Mouse (Mus musculus): Measurements from ENCODE around the gene Pigu.
A peak's percentile ranks its signal among the peaks of the same experiment; 100 is the strongest.

Pigu gene

DNA sequence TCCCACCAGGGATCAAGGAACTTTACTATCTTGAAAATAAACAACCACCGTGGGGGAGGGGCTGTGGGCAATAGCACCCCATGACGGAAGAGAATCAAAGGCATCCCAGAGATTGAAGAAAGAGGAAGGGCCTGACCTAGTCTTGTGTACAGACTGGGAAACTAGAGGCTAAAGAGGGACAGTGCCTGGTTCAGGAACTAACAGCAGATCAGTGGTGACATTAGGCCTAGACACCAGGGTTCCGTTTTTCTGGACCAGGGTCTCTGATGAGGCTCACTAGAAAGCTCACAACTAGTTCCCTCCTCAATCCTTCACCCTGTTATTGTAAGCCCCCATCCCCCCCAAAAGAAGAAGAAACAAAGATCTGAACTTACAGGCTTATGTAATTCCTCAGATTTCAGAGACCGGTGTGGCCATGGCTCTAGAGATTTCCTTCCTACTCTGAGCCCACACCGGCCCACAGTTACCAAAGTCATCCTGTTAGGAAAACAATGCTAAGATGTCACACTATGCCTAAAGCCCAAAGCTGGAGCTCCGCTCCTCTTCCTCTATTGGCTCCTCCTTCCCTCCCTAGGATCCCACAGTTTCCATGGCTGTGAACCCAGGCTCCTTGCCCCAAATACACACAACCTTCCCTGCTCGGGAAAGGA, 10.5 kb upstream of the Pigu start:
- no peak for DNase-seq (ENCODE audit: low spot score)

DNA sequence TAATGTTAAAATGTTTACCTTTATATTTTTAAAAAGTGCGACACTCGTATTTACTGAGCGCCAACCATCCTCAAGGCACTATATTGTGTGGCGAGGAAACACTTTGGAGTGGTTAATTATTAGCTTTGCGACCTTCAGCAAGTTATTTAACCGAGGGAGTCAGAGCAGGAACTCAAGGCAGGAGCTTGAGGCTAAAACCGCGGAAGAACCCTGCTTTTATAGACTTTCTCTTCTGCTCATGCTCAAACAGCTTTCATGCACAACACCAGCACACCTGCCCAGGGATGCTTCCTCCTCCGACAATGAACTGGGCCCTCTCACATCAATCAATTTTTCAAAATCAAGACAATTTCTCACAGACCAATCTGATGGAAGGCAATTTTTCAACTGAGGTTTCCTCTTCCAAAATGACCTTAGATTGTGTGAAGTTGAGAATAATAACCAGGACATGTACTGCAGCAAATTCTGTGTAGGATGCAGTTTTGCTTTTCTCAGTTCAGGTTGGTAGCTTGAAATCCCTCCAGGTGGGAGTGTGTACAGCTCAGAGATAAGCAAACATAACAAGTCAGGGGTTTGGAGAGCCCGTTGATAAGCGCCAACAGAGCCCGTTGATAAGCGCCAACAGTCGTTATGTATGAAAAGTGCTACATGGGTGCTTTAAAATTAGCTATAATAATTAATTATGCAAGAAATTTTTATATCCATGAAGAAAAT, 613 bp upstream of the Pigu start:
- DNase-seq (ENCODE audit: low spot score), result no peak

DNA sequence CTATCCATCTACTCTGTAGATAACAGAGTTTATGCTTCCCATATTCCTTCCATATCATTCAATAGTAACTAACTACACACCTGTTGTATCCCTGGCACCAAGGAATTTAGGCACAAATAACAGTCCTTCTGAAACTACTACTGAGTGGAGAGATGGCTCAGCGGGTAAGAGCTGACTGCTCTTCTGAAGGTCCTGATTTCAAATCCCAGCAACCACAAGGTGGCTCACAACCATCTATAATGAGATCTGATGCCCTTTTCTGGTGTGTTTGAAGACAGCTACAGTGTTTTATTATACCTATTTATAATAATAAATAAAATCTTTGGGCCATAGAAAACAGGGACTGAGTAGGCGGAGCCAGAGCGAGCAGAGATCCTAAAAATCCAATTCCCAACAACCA, 2.8 kb downstream of the Pigu start:
- DNase-seq (ENCODE audit: low spot score), result no peak

DNA sequence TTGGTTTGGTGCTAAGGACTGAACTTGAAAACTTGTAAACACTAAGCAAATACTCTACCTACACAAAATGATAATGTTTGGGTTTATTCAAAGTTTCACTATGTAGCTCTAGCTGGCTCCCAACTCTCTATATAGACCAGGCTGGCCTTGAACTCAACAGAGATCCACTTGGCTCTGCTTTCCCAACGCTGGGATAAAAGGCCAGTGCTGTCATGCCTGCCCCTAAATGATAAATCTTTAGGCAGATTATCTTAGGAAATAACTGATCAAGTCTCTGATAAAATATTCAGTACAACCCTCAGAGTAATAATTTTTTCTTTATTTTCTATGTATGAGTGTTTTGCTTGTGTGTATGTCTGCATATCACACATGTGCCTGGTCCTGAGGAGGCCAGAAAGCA, 10.6 kb downstream of the Pigu start:
- DNase-seq (ENCODE audit: low spot score), result no peak

DNA sequence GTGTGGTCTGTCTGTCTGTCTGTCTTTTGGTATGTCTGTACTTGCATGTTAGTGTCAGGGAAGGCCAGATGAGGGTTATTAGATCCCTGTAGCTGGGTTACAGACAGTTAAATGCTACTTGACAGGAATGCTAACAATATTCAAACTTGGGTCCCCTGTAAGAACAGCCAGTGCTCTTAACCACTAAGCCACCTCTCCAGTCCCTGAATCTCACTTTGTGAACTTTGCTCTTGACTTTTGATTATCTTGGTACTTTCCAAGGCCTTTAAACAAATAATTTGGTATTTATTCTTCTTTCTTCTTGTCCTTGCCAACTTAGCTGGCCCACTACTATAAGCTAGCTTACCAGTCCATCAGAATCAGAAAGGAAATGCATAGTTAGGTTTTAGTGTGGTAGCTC, 17.1 kb downstream of the Pigu start:
- DNase-seq (ENCODE audit: low spot score), result no peak

DNA sequence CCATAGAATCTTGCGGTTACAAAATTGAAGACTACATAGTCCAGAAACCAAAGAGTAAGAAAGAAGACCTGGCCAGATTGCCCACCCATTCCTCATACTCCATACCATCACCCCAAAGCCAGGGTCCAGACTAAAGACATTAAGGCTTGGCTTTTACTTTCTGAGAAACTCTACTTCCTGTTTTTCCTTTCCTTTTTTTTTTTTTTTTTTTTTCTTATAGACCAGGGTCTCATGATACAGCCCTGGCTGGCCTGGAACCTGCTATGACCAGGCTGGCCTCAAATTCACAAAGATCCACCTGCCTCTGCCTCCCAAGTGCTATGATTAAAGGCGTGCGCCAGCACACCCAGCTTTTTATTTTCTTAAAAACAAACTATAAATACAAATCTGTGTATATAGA, 21.0 kb downstream of the Pigu start:
- no peak for DNase-seq (ENCODE audit: low spot score)

DNA sequence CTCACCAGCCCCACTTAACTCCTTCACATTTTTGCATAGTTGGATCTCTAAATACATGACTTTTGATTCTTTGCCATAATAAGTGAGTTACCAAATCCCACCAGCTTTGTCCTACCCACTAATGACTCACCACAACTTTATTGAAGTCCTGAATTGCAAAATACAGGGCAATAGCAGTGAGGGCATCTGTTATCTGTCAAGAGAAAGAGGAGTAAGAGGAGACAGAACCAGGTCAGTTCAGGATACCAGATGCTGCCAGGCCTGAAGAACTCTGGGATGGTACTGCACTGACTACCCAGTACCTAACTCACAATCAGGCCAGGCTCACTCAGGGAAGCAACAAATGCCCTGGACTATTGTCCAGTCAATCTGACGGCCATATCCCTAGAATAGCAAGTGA, 22.0 kb downstream of the Pigu start:
- DNase-seq (ENCODE audit: low spot score), result no peak

DNA sequence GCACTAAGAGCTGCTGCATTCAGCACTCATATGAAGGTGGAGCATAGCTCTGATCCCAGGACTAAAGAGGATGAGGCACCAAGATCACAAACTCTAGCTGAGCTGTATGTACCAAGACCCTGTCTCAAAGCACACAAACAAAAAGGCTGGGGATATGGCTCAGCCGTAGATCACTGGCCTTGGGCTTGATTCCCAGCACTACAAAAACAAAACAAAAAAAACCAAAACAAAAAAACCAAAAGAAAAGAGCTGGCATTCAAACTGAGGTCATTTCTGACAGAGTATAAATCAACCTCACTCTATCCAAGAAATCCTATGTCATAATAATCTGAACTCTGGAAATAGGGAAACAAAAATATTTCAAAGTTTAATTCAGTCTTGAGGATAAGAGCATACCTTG, 23.8 kb downstream of the Pigu start:
- DNase-seq (ENCODE audit: low spot score), result no peak

DNA sequence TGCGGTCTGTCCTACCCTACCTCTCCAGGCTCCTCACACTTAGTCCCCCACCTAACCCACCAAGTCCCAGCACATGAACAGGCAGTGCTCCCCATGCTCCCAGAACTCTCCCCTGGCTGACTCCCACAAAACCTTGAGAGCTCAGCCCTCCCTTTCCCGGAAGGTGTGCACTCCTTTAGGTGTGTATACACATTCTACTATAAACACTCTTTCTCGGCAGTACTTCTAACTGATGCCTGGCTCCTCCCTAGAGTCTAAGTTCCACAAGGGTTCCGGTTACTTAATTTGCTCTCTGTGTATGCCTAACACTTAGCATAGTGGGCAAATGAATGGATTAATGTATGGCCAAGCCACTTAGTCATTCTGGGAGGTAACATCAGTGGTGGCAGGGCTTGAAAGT, 25.9 kb downstream of the Pigu start:
- DNase-seq (ENCODE audit: low spot score), result no peak

DNA sequence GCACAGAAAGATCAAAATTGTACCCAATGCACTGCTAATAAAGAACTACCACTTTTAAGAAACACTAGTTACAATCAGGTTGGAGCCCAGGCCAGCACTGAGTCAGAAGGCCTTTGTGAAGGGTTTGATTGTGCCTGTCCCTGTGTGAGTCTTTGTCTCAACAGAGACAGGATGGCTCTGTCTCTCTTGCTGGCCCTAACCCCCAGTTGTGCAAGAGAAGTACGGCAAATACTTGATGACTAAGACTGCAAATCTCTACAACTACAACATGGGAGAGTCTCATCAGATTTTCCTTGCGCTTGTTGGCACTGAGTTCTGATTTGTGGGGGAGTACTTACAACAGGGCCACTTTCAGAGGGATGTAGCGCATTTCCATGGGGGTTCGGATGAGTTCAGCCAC, 26.4 kb downstream of the Pigu start:
- no peak for DNase-seq (ENCODE audit: low spot score)

DNA sequence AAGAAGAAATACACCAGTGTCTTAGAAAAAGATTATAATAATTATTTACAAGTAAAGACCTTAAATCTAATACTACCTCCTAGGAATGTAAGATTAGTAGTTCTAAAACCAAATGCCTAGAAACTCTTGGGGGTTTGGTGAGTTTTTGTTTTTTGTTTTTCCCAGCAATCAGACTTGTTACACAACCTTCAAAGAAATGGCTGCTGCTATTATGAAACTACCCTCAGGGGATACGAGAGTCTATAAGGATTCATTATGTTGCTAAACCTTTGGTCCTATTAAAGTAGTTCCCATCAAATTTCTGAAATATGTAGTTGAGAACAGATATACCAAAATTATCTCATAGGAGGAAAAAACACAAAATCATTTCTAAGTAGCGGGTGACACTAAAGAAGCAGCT, 27.5 kb downstream of the Pigu start:
- no peak for DNase-seq (ENCODE audit: low spot score)

DNA sequence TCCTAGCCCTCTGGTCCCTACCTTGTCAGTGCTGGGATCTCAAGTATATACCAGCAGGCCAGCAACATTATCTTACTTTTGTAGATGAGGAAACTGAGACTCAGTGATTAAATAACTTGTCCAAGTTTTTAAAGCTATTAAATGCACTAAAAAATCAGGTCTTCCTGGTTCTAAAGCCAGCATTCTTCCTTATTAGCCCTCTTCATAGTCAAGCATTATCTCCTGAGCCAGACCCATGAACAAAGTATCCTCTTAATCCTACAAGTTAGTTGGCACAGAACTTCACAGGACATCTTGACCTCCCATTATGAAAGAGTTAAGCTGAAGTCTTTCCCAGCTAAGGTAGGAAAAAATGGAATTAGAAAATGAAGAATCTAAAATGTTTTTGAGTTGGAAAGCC, 28.3 kb downstream of the Pigu start:
- DNase-seq (ENCODE audit: low spot score), result no peak

DNA sequence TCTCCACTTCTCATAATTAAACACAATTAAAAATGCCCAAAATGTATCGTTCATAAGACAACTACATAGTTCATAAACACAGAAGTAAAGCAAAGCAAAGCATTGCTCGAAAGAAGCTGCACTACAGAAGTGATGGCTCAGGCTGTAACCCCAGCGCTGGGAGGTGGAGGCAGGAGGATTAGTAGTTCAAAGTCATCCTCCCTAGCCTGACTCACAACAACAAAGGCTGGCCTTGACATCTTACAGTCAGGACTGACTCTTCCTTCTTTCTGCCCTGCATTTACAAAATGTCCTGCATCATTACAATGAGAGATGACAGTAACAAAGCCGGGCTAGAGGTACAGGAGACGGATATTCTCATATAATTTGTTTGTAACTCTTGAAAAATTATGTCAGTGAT, 29.3 kb downstream of the Pigu start:
- DNase-seq (ENCODE audit: low spot score), result no peak

DNA sequence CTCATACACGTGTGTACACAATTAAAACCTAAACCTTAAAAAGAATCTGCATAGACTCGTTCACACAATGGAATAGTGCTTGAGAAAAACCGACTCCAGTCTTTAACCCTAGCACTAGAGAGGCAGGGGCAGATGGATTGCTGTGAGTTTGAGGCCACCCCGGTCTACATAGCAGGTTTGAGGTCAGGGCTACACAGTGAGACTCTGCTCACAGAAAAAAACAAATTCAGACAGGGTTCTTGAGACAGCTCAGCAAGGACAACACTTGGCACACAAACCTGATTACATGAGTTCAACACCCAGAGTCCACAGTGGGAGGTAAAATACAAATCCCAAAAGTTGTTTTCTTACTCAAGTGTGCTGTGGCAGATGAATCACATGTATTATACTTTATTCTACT, 31.2 kb downstream of the Pigu start:
- no peak for DNase-seq (ENCODE audit: low spot score)

DNA sequence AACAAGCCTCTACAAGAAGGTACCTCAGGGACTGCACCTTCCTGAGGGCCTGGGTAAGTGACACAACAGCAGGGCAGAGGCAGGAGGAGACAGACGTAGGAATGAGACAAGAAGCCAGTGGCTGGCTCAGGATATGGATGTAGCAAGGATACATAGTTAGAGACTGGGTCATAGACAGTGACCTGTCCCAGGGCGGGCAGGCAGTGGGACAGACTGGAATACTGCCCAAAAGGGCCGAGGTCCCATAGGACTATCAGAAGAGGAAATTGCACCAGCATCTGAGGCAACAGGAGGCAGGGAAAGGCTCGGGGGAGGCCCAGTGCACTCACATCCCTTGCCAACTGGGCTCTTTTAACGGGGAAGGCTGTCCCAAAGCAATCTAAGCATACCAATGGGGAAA, 36.6 kb downstream of the Pigu start:
- DNase-seq (ENCODE audit: low spot score), result no peak

DNA sequence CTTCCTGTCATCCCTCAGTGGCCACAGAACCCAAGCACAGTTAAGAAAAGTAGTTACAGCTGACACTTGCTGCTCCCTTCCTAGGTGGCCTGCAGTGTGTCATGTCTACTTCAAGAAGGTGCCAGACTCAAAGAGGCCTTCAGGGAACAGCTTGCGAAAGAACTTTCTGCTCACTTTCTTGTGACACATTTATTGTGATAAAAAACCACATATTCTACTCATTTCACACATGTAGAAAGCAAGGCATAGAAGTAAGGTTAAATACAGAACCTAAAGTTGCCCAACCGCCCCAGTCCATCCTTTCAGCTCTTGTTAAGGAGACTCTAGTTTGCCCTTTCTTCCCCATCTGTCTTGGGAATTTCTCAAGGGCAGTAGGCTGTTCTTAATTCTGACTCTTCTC, 38.6 kb downstream of the Pigu start:
- no peak for DNase-seq (ENCODE audit: low spot score)

DNA sequence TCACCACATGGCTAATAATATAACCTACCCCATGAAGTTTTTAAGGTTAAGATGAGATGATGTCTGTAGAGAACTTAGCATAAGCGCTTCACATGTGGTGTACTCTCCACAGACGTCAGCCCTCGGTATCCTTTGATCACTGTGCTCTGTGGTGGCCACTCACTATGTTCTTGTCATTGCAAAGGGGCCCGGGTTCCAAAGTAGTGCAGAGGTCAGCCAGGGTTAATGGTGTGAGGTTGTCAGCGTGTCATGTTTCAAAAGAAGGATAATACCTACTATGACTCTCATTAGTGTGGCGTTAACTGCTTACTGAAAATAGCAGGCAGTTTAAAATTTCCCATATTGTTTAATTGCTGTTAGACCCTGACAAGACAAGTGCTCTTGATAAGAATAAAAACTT, 43.6 kb downstream of the Pigu start:
- DNase-seq (ENCODE audit: low spot score), result no peak

DNA sequence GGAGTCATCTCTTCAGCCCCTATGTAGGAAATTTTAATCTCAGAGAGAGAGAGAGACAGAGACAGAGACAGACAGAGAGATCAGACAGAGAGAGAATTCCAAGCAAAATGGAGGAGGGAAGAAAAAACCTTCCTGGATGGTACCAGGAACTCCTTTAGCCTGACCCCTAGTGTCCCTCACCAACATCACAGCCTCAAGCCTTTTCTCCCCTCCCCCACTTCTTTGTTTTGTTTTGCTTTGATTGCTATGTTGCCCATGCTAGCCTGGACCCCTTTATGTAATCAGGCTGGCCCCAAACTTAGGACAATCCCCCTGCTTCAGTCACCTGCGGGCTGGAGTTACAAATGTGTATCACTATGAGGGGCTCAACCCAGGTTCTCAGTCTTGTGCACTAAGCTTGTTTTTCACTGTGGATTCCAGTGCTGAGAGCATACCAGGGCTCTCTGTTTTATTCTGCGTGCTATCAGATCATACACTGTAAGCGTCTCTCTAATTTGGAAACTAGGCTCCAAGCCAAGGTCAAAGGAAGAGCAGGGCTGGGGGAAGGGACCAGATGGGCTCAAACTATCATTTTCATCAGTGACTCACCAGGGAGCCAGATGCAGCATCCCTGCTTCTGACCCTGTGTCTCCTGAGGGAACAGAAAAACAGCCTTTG, 48.2 kb downstream of the Pigu start:
- DNase-seq (ENCODE audit: low spot score), result peak; percentile 76

DNA sequence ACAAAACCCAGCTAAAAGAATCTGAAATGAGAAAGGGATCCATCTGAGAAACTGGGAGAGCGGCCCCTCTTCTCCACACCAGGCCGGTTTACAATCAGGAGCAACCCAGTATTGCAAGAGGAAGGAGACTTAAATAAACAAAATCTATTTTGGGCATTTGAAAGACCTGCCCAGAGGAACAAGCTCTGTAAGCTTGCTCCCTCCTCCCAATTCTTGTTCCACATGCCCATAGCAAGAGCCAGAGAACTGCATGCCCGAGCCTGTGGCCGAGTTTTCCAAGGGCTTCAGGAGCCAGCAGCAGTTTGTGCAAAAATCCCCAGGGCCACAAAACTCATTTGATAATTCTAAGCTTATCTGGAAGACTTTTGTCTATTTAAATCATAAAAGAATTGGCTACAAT, 57.7 kb downstream of the Pigu start:
- no peak for DNase-seq (ENCODE audit: low spot score)

DNA sequence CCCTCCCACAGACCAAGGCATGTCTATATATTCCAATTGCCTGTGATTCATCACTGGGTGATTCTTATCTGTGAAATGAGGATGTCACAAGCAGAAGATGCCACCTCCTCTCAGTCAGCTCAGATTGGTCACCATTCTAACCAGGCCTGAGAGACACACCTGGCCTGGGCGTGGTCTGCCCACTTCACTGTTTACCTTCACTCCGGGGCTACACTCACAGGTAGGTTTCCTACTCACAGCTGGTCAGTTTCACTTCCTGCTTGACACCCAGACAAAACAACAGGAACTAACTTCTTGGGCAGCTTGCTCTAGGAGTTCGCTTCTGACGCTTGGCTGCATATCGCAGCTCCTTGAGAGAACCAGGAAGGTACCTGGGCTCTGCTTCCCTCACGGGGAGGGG, 61.8 kb downstream of the Pigu start:
- no peak for DNase-seq (ENCODE audit: low spot score)

DNA sequence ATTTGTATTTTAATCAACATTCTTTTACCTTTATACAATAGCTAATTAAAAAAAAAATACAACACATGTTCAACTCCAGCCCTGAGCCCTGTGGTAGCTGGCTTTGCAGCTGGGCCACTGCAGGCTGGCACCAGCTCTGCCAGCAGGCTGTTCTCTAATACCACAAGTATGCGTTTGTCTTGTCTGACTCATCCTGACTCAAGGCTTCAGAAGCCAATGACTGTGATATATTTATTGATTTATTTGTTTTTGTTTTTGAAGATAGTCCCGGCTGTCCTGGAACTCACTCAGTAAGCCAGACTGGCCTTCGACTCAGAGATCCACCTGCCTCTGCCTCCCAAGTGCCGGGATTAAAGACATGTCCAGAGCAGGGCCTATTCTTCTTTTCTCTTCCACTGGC, 63.3 kb downstream of the Pigu start:
- no peak for DNase-seq (ENCODE audit: low spot score)

DNA sequence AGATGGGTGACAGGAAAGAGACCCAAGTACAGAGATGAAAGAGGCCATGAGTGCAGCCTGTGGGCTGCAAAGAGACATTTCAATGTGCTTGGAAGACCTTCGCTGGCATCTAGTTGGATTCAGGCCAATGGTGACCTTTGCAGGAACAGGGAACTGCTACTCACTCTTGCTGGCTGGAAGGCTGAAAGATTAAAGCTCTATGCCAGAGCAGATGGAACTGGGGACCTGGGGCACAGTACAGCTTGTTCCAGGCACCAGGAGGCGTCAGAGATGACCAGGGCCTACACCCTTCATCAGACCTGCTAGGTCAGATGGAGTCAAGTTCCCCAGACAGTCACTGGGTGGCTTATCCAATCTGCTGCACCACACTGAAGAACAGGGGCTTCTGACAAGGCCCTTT, 63.8 kb downstream of the Pigu start:
- DNase-seq (ENCODE audit: low spot score), result no peak

DNA sequence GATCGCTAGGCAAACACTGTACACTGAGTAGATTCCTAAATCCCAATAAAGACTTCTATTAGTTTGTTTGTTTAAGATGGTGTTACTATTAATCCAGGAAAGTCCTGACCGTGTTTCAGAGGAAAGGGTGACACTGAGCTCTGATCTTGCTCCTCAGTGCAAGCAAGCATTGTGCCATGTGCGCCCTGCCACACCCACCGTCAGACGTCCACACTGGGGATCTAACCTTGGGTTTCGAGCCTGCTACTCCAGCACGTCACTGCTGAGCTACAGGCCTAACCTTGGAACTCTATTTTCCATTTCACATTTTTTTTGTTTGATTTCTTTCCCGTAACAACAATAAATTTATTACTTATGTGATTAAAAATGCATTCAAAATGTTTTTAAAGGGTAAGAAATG, 67.2 kb downstream of the Pigu start:
- no peak for DNase-seq (ENCODE audit: low spot score)
